Mouse (Mus musculus) kidney, embryonic 15.5 days (tissue): Measurements from ENCODE around the gene Elmo1. TPM values are rescaled to one million over a fixed set of nuclear protein-coding genes. Genes with fewer than 3 reads are reported as not detected.

ENCODE experiments used
- ATAC-seq: fragments of 200-750 bp; cut with Nextera tagmentation; replicated peaks from 2 replicates; pipeline ENCODE4 v1.8.0; 2017; ENCODE audit warnings: moderate TSS enrichment; ENCODE audit not compliant: low FRiP score
- H3K27ac ChIP-seq: fragments of 300-500 bp; sonication (generic); 2 replicates; pipeline ENCODE4 v1.5.1; 2015; ENCODE audit warnings: mild to moderate bottlenecking, inconsistent platforms
- H3K27me3 ChIP-seq: fragments of 300-500 bp; sonication (generic); 2 replicates; pipeline ENCODE4 v1.6.1; 2015; ENCODE audit warnings: inconsistent platforms
- H3K36me3 ChIP-seq: fragments of 300-500 bp; sonication (generic); 2 replicates; pipeline ENCODE4 v1.6.1; 2015; ENCODE audit warnings: inconsistent platforms
- H3K4me1 ChIP-seq: fragments of 300-500 bp; sonication (generic); 2 replicates; pipeline ENCODE4 v1.6.1; 2015; ENCODE audit warnings: inconsistent platforms
- H3K4me2 ChIP-seq: fragments of 300-500 bp; sonication (generic); 2 replicates; pipeline ENCODE4 v1.6.1; 2015; ENCODE audit warnings: moderate library complexity, mild to moderate bottlenecking, inconsistent platforms
- H3K4me3 ChIP-seq: fragments of 300-500 bp; sonication (generic); replicated peaks from 2 replicates; pipeline ENCODE4 v1.5.1; 2015; ENCODE audit warnings: mild to moderate bottlenecking, inconsistent platforms
- H3K9ac ChIP-seq: fragments of 300-500 bp; sonication (generic); 2 replicates; pipeline ENCODE4 v1.6.1; 2015; ENCODE audit warnings: mild to moderate bottlenecking, inconsistent platforms
- H3K9me3 ChIP-seq: fragments of 300-500 bp; sonication (generic); replicated peaks from 2 replicates; pipeline ENCODE4 v1.6.1; 2016; ENCODE audit warnings: inconsistent platforms
- WGBS: fragments of 180-500 bp; shearing (Covaris S2); methylation state at CpG from one replicate; pipeline ENCODE4 v1.1.7; 2015; ENCODE audit warnings: mixed read lengths; 5-methylcytosine and 5-hydroxymethylcytosine counted together
- polyA plus RNA-seq: library from polyadenylated mRNA; unstranded; fragments of >200 nt; fragmentation: Nextera tagmentation; extraction: Ambion mirVana; gene quantifications from 2 replicates; pipeline ENCODE4 v1.2.1, GENCODE M21; 2015

The Elmo1 gene
- polyA plus RNA-seq, 1 experiment from 2014 or later, result 16.1 TPM

DNA sequence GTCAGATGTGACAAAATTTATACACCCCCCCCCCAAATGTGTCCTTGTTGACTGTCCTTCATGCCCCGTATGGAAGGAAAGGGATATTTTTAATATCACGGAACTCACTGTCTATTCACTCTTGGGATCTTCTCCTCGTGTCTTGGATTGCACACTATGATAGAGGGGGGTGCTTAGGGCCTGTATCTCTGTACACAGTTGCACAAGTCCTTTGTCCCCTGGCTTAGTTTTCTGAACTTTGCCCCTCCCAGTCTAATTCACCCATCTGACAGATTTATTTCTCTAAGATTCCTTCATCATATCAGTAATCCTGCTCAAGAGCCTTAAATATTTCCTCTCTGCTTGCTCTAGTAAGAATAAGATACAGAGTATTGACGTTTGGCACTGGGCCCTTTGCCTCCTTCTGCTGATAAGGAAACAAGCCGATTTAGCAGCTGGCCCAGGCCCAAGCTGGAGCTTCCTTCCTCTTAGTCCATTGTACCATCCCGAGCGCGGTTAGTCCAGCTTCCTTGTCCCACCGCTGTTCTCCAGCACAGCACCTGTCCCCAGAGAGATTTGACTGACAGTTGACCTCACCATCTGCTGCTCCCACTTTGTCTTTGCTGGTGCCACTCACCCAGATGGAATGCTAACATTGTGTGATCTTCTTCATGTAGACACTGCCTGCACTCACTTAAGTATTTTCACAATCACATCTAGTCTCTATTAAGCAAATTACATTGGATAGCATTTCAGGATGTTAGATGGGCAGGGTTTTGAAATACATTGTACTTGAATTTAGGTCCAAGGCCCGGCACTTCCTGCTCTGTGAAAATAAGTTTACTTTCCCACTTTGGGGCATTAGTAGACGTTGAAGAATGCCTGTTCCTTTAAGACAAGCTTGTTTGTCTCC is 141.7 kb downstream of the Elmo1 start:
- H3K27me3 ChIP-seq, result no peaks in the 10 kb centered on the region
- no peak overlapping the region for H3K9ac ChIP-seq
- 0 out of 2 replicates have a peak, but pooled peaks cover 4% of the 10 kb centered on the region for H3K4me1 ChIP-seq
- H3K27ac ChIP-seq, result 0 out of 2 replicates have a peak overlapping the region, but pooled peaks have one; percentile 41
- ATAC-seq, result peak; percentile 74; the same call in 1 of the 2 replicates
- H3K4me3 ChIP-seq, result no peak overlapping the region
- H3K4me2 ChIP-seq, result no peak overlapping the region
- H3K36me3 ChIP-seq, result no peaks in the 10 kb centered on the region
- H3K9me3 ChIP-seq, result no peaks in the 10 kb centered on the region
- 58% methylated on average over 11 of the region's 11 CpGs for WGBS

DNA sequence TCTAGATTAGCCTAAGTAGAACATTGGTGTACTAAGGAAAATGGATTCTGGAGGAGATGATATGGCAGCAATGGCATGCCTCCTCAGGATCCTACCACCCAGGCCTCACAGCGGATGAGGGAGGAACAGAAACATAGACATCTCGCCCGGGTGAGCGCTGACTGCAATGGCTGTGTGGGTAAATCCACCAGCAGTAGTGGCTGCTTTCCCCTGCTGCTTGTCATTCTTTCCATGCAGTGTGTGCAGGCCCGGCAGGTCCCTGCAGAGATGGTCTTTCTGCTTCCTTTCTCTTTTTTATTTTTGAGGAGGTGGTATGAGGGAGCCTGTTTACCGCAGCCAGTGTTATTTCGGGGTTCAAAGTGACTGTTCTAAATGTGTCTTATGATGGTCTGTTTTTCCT is 143.3 kb downstream of the Elmo1 start:
- no peak overlapping the region for H3K9ac ChIP-seq
- H3K27me3 ChIP-seq, result no peaks in the 10 kb centered on the region
- no peak overlapping the region for H3K4me3 ChIP-seq
- no peak overlapping the region for H3K27ac ChIP-seq
- WGBS, result 93% methylated on average over 7 of the region's 7 CpGs
- no peaks in the 10 kb centered on the region for H3K9me3 ChIP-seq
- no peak overlapping the region for H3K4me2 ChIP-seq
- H3K4me1 ChIP-seq, result peaks cover 12% of the 10 kb centered on the region; the same call in 1 of the 2 replicates
- ATAC-seq, result no peak
- no peaks in the 10 kb centered on the region for H3K36me3 ChIP-seq

DNA sequence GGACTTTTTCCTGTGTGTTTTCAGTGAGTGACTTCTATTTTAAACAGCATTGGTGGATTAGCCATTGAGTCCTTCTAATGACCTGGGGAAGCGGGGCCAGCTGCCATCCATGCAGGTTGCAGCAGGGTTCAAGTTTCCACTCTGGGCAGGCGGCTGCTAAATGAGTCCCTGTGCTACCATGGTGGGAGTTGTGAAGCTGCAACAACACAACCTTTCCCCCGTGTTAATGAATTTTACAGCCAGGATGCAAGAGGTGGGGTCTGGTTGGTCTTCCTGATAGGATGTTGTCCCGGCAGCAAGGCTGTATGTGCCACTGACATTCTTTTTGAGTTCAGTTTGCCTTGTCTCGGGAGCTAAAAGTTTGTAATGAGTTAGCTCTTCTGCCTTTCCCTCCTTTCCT is 147.2 kb downstream of the Elmo1 start:
- no peak overlapping the region for H3K4me2 ChIP-seq
- 23% methylated on average over 5 of the region's 5 CpGs for WGBS
- H3K9me3 ChIP-seq, result no peaks in the 10 kb centered on the region
- ATAC-seq, result peak; percentile 46; the same call in 1 of the 2 replicates
- no peak overlapping the region for H3K9ac ChIP-seq
- H3K27me3 ChIP-seq, result no peaks in the 10 kb centered on the region
- H3K4me3 ChIP-seq, result no peak overlapping the region
- peak overlapping the region; percentile 45 for H3K27ac ChIP-seq
- peaks cover 9% of the 10 kb centered on the region; the same call in 1 of the 2 replicates for H3K4me1 ChIP-seq
- no peaks in the 10 kb centered on the region for H3K36me3 ChIP-seq

DNA sequence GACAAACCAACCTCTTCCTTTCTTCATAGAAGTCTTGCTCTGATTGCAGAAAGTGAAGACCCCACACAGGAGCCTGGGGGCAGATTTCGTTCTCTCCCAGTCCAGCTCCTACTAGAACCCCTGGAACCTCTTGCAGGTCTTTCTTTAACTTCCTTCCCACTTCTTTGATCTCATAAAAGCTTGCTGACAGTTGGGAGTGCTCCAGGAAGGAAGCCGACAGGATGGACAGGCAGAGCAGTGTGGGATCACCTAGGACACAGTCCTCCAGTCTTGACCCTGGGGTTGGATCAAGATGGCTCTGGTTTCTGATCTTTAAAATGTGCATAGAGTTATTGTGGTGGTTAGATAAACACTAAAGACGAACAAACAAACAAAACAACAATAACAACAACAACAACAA is 147.8 kb downstream of the Elmo1 start:
- Histone ChIP-seq H3K9me3 (no peaks in the 10 kb centered on the region), H3K4me3 (no peak overlapping the region), H3K4me2 (no peak overlapping the region), H3K36me3 (no peaks in the 10 kb centered on the region), H3K27ac (peak overlapping the region; percentile 45), H3K9ac (no peak overlapping the region), H3K4me1 (peaks cover 9% of the 10 kb centered on the region; the same call in 1 of the 2 replicates), H3K27me3 (no peaks in the 10 kb centered on the region)
- 32% methylated on average over 3 of the region's 3 CpGs for WGBS
- ATAC-seq, result no peak

DNA sequence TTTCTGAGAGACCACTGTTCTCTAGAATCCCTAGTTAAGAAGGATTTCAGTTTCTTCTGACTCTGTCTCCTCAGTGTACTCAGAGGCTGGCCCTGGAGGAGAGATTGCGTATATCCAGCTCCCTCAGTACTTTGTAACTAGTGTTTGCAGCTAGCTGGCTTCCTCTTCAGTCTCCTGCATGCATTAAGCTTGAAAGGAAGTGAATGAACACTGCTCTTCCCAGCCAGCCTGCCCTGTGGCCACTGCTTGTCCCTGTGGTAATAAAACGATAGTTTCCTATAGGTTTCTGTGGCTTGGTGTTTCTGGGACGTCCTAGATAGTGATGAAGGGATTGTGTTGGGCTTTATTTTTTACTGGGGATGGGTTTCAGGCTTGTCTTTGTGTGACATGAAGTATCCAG is 148.3 kb downstream of the Elmo1 start:
- 76% methylated on average over 3 of the region's 3 CpGs for WGBS
- Histone ChIP-seq H3K27ac (no peak overlapping the region), H3K4me1 (peaks cover 9% of the 10 kb centered on the region; the same call in 1 of the 2 replicates), H3K4me2 (no peak overlapping the region), H3K9me3 (no peaks in the 10 kb centered on the region), H3K36me3 (no peaks in the 10 kb centered on the region), H3K9ac (no peak overlapping the region), H3K4me3 (no peak overlapping the region), H3K27me3 (no peaks in the 10 kb centered on the region)
- ATAC-seq, result no peak

DNA sequence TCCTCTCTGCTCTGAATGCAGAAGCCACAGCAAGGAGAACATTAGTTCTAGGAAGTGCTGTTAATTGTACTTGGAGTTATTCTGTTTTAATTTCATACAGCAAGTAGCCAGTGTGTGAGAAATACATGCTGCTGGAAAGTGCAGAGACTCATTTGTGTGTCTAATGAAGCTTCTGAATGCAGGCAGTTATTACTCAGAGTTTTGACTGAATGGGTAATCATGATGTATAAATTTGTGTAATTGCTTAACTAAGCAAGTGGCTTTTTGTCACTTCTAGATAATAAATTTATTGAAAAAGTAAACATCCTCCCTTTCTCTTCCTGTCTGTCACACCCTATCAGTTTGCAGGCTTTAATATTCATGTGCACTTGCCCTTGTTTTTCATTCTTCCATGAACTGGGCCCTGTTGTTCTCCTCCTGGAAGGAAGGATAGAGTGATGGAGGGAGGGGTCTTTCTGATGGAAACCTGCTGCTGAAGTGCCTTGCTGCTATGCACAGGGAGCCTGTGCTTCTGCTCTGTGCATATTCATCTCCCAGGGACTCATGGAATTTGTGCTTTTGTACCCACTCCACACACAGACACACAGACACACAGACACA is 159.8 kb downstream of the Elmo1 start:
- Histone ChIP-seq H3K4me1 (no peaks in the 10 kb centered on the region), H3K9me3 (no peaks in the 10 kb centered on the region), H3K36me3 (no peaks in the 10 kb centered on the region), H3K27me3 (no peaks in the 10 kb centered on the region), H3K4me2 (no peak overlapping the region), H3K4me3 (no peak overlapping the region), H3K9ac (no peak overlapping the region), H3K27ac (no peak overlapping the region)
- 0 out of 2 replicates have a peak, but pooled peaks have one; percentile 36 for ATAC-seq

DNA sequence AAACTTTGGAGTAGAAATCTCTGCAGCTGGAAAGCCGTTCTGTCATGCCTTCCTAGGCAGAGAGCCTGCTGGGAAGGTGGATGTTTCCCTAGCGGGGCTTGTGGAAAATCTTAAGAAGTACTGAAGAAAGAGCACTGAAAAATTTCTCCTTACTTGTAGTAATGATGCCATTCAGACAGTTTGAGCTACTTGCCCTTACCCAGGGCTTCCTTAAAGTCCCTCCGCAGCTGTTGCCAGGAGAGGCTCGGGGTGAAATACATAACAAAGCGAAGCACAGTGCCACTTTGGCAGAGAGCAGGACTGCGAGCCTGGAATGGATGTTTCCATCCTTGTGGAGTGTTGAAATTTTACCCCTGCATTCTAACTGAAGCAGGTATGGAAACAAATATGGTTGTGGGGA is 164.5 kb downstream of the Elmo1 start:
- H3K4me1 ChIP-seq, result no peaks in the 10 kb centered on the region
- WGBS, result 83% methylated on average over 6 of the region's 6 CpGs
- H3K27ac ChIP-seq, result no peak overlapping the region
- ATAC-seq, result no peak
- H3K4me2 ChIP-seq, result no peak overlapping the region
- no peaks in the 10 kb centered on the region for H3K27me3 ChIP-seq
- H3K4me3 ChIP-seq, result no peak overlapping the region
- no peaks in the 10 kb centered on the region for H3K36me3 ChIP-seq
- no peaks in the 10 kb centered on the region for H3K9me3 ChIP-seq
- H3K9ac ChIP-seq, result no peak overlapping the region

DNA sequence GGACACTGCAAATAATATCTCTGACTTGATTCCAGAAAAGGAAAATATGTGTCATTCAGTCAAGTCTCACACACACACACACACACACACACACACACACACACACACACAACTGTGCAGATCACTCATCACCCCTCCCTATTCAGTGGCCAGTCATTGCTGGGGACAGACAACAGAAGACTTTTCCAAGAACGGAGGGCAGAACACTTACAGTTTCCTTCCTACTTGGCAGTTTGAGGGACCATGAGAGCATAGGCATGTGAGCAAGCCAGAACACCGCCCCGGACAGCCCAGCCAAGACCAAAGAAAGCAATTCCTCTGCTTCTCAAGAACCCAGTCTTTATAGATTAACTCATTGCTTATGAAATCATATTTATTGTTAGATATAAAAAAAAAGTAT is 165.0 kb downstream of the Elmo1 start:
- Histone ChIP-seq H3K4me2 (no peak overlapping the region), H3K27me3 (no peaks in the 10 kb centered on the region), H3K9me3 (no peaks in the 10 kb centered on the region), H3K36me3 (no peaks in the 10 kb centered on the region), H3K4me3 (no peak overlapping the region), H3K27ac (no peak overlapping the region), H3K4me1 (no peaks in the 10 kb centered on the region), H3K9ac (no peak overlapping the region)
- ATAC-seq, result no peak
- WGBS, result 91% methylated on average over 3 of the region's 3 CpGs

DNA sequence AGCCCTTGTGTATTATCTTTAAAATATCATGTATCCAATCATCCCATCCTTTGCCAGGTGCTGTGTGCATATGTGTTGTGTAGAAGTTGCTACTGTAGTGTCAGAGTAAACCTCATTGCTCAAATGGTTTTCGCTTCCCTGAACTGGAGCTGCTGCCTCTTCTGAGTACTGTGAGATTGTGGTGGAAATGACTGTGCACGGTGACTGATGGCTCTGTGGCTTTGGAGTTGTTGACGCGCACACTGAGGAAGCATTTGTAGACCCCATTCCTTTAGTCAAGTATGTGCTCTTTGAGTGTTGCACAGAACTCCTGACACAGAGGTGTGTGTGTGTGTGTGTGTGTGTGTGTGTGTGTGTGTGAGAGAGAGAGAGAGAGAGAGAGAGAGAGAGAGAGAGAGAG is 166.2 kb downstream of the Elmo1 start:
- Histone ChIP-seq H3K4me1 (no peaks in the 10 kb centered on the region), H3K36me3 (no peaks in the 10 kb centered on the region), H3K27ac (no peak overlapping the region), H3K9ac (no peak overlapping the region), H3K4me3 (no peak overlapping the region), H3K27me3 (no peaks in the 10 kb centered on the region), H3K9me3 (no peaks in the 10 kb centered on the region), H3K4me2 (no peak overlapping the region)
- WGBS, result 89% methylated on average over 4 of the region's 4 CpGs
- no peak for ATAC-seq

DNA sequence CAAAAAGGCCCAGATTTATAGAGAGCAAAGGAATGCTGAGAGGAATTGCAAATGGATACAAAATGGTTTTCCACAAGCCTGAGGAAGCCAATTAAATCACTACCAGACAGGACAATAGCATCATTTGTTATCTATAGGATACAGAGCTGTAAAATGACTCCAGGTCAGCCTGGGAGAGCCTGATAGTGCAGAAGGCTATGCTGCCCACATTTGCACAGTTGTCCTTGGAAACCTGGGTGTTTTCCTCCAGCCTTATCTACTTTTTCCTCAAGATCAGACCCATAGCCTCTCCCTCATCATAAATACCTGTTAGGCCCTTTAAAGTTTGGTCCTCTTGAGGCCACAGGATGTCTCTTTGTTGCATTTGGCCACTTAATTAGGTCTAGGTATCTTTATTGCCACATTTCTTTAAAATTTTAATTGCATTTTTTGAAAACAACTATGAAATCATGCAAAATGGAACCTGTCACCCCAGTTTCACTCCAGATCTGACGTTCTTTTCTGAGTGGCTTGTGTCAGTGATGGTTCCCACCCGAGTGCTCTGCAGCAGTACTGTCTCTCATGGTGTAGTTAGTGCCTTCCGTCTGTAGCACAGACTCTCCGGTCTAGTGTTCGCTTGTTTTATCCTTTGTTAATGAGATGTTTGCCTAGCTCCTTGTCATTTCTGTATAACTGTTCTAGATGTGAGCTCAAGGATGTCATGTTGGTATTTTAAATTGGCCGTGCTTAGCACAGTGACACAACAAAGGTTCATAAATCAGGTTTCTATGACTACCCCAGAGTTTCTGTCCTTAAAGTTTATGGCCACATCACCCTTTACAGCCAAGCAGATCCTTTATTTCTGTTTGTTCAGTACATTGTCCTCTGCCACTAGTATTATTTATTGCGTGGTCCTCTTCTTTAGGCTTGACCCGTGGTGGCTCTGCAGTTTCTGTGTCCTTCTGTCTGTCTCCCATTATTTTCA is 167.4 kb downstream of the Elmo1 start:
- no peaks in the 10 kb centered on the region for H3K27me3 ChIP-seq
- no peak overlapping the region for H3K27ac ChIP-seq
- no peaks in the 10 kb centered on the region for H3K4me1 ChIP-seq
- 0 out of 2 replicates have a peak, but pooled peaks have one; percentile 25 for ATAC-seq
- 55% methylated on average over 8 of the region's 8 CpGs for WGBS
- H3K9ac ChIP-seq, result no peak overlapping the region
- no peak overlapping the region for H3K4me2 ChIP-seq
- H3K4me3 ChIP-seq, result no peak overlapping the region
- H3K9me3 ChIP-seq, result no peaks in the 10 kb centered on the region
- H3K36me3 ChIP-seq, result no peaks in the 10 kb centered on the region

DNA sequence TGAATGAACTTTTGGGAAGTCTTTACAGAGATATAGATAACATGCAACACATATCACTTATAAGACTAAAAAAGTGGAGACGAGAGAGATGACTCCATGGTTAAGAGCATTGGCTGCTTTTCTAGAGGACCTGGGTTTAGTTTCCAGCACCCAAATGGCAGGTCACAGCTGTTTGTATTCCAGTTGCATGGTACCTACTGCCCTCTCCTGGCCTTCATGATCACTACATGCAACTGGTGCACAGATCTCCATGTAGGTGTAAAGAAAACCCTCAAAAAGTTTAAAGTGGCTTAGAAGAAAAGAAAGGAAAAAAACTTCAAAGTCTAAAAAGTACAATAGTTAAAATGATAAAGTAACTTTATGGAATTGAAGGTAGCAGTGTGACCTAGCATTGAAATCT is 172.8 kb downstream of the Elmo1 start:
- Histone ChIP-seq H3K9ac (no peak overlapping the region), H3K4me3 (no peak overlapping the region), H3K4me1 (no peaks in the 10 kb centered on the region), H3K4me2 (no peak overlapping the region), H3K9me3 (no peaks in the 10 kb centered on the region), H3K27me3 (no peaks in the 10 kb centered on the region), H3K27ac (no peak overlapping the region), H3K36me3 (no peaks in the 10 kb centered on the region)
- no peak for ATAC-seq
- 83% methylated on average over 1 of the region's 1 CpGs for WGBS
